8 mouse cellular contexts compared by ENCODE assay signal in the genomic region with DNA sequence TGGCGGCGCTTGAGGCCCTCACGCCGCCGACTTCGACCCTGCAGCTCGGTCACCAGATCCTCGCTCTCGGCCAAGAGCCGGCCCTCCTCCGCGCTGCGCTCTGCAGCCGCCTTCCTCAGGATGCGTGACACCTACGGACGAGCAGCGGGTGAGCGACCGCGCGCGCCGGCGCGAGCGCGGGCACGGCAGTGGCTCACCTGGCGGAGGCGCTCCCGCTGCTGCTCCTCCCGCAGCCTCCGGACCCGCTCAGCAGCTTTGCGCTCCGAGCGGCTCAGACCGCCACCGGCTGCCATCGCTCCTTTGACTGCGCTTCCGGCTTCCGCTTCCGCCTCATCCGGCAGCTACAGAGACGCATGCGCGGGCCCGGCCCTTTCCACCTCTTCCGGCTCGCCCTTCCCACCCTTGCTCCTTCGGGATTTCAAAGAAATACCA. TPM values are rescaled to one million over a fixed set of nuclear protein-coding genes. Genes with fewer than 3 reads are reported as not detected.
DNase-seq lines count a peak whose midpoint lies in the region; ATAC-seq lines count a peak whose summit lies in the region.

No protein-coding gene starts in this region.

- H3K4me2 ChIP-seq in hindbrain, embryonic 15.5 days = peak overlapping the region; percentile 96

- WGBS in hindbrain, embryonic 15.5 days = under 1% methylated on average over 49 of the region's 53 CpGs
- under 1% methylated on average over 48 of the region's 53 CpGs for WGBS in macrophage (ENCODE audit: missing documents)

- peak; percentile 88 for ATAC-seq in hindbrain, embryonic 15.5 days (ENCODE audit: low FRiP score, low read depth)

- no peaks in the 10 kb centered on the region for H3K27me3 ChIP-seq in hindbrain, embryonic 15.5 days

- peak overlapping the region; percentile 86 for H3K9ac ChIP-seq in hindbrain, embryonic 15.5 days

- H3K9me3 ChIP-seq in hindbrain, embryonic 15.5 days = no peaks in the 10 kb centered on the region

- peak; percentile 94 for DNase-seq in ZHBTc4 (ENCODE audit: low read depth, low spot score)
- peak; percentile 84 to 87 for DNase-seq in cerebellum, postnatal 36 days
- peak; percentile 84 to 88 for DNase-seq in frontal cortex, postnatal 36 days (ENCODE audit: low spot score in 2 of 2)
- peak; percentile 84 to 89 for DNase-seq in left cerebral cortex, adult 18-20 months (ENCODE audit: low spot score in 2 of 2)
- DNase-seq in right cerebral cortex, postnatal 14 days = peak; percentile 85
- peak; percentile 87 for DNase-seq in urinary bladder, postnatal 25 days (ENCODE audit: low spot score)

- peak overlapping the region; percentile 86 for H3K27ac ChIP-seq in hindbrain, embryonic 15.5 days (replicated peaks)
- peak overlapping the region; percentile 99 for H3K27ac ChIP-seq in macrophage

- H3K4me3 ChIP-seq in hindbrain, embryonic 15.5 days = peak overlapping the region; percentile 95
- peak overlapping the region; percentile 36 for H3K4me3 ChIP-seq in macrophage (ENCODE audit: inconsistent target)

- H3K36me3 ChIP-seq in hindbrain, embryonic 15.5 days = peaks cover 40% of the 10 kb centered on the region
- H3K36me3 ChIP-seq in macrophage (ENCODE audit: inconsistent target) = peaks cover 41% of the 10 kb centered on the region

- H3K4me1 ChIP-seq in hindbrain, embryonic 15.5 days (replicated peaks) = peaks cover 29% of the 10 kb centered on the region

- peaks cover 85% of the 10 kb centered on the region for H3K79me2 ChIP-seq in macrophage (ENCODE audit: inconsistent target)

RNA-seq across cellular contexts. Expression of a gene that starts 0.3 kb away (rescaled TPM):
- 43.4 and 45.6 TPM in 2 replicates for polyA plus RNA-seq in hindbrain, embryonic 15.5 days (2015; fragmentation: Nextera tagmentation; extraction: Ambion mirVana)
- 10 to 100 TPM; 34.9 to 38.6 TPM for total RNA-seq in left cerebral cortex, adult 18-20 months (2021)
- total RNA-seq in macrophage (2018; cell fraction: chromatin; rRNA removed) = 100 to 1,000 TPM; 131 to 498 (median 330) TPM
- 10 to 100 TPM; 27.1 to 83.0 (median 62.4) TPM for total RNA-seq in macrophage (2018; cell fraction: cytosol; rRNA removed)
- 100 to 1,000 TPM in 25 of 26 experiments, 10 to 100 TPM in 1; 90.8 to 277 (median 168) TPM for total RNA-seq in macrophage (2018; cell fraction: nucleus; rRNA removed)
- polyA plus RNA-seq in macrophage (2018) = 37.3 to 77.5 TPM (median 50.4 TPM) in 3 replicates

RNA-seq across cellular contexts. Expression of a gene that starts 7.0 kb away (rescaled TPM):
- polyA plus RNA-seq in hindbrain, embryonic 15.5 days (2015; fragmentation: Nextera tagmentation; extraction: Ambion mirVana) = 213 and 226 TPM in 2 replicates
- 100 to 1,000 TPM; 124 to 136 TPM for total RNA-seq in left cerebral cortex, adult 18-20 months (2021)
- total RNA-seq in macrophage (2018; cell fraction: chromatin; rRNA removed) = 100 to 1,000 TPM; 136 to 537 (median 250) TPM
- 10 to 100 TPM; 15.5 to 47.5 (median 25.2) TPM for total RNA-seq in macrophage (2018; cell fraction: cytosol; rRNA removed)
- 100 to 1,000 TPM in 23 of 26 experiments, 10 to 100 TPM in 3; 67.5 to 355 (median 144) TPM for total RNA-seq in macrophage (2018; cell fraction: nucleus; rRNA removed)
- polyA plus RNA-seq in macrophage (2018) = 23.8 to 69.4 TPM (median 36.2 TPM) in 3 replicates

RNA-seq across cellular contexts. Expression of a gene that starts 8.7 kb away (rescaled TPM):
- polyA plus RNA-seq in hindbrain, embryonic 15.5 days (2015; fragmentation: Nextera tagmentation; extraction: Ambion mirVana) = 42.5 and 42.7 TPM in 2 replicates
- total RNA-seq in left cerebral cortex, adult 18-20 months (2021) = 10 to 100 TPM; 86.8 to 94.3 TPM
- total RNA-seq in macrophage (2018; cell fraction: chromatin; rRNA removed) = 100 to 1,000 TPM; 127 to 265 (median 218) TPM
- total RNA-seq in macrophage (2018; cell fraction: cytosol; rRNA removed) = 10 to 100 TPM; 29.7 to 53.1 (median 42.5) TPM
- 100 to 1,000 TPM; 103 to 262 (median 141) TPM for total RNA-seq in macrophage (2018; cell fraction: nucleus; rRNA removed)
- 18.1 to 68.2 TPM (median 39.6 TPM) in 3 replicates for polyA plus RNA-seq in macrophage (2018)

RNA-seq across cellular contexts. Expression of a gene that starts 16.4 kb away (rescaled TPM):
- polyA plus RNA-seq in hindbrain, embryonic 15.5 days (2015; fragmentation: Nextera tagmentation; extraction: Ambion mirVana) = 0.71 and 1.1 TPM in 2 replicates
- total RNA-seq in left cerebral cortex, adult 18-20 months (2021) = 1 to 10 TPM in 1 of 2 experiments, not detected in 1; 1.3 TPM
- 1 to 10 TPM in 2 of 26 experiments, not detected in 24; 2.0 to 2.4 TPM for total RNA-seq in macrophage (2018; cell fraction: chromatin; rRNA removed)
- not detected for total RNA-seq in macrophage (2018; cell fraction: cytosol; rRNA removed)
- total RNA-seq in macrophage (2018; cell fraction: nucleus; rRNA removed) = not detected
- not detected in 3 replicates for polyA plus RNA-seq in macrophage (2018)

RNA-seq across cellular contexts. Expression of a gene that starts 18.9 kb away (rescaled TPM):
- polyA plus RNA-seq in hindbrain, embryonic 15.5 days (2015; fragmentation: Nextera tagmentation; extraction: Ambion mirVana) = 19.0 and 21.3 TPM in 2 replicates
- total RNA-seq in left cerebral cortex, adult 18-20 months (2021) = 1 to 10 TPM; 1.0 to 1.6 TPM
- 1 to 10 TPM in 1 of 26 experiments, under 1 TPM in 1, not detected in 24; 0.36 to 6.1 TPM for total RNA-seq in macrophage (2018; cell fraction: chromatin; rRNA removed)
- total RNA-seq in macrophage (2018; cell fraction: cytosol; rRNA removed) = under 1 TPM in 11 of 26 experiments, not detected in 15; 0.08 to 0.61 (median 0.15) TPM
- total RNA-seq in macrophage (2018; cell fraction: nucleus; rRNA removed) = under 1 TPM in 2 of 26 experiments, not detected in 24; 0.40 to 0.50 TPM
- not detected in 3 replicates for polyA plus RNA-seq in macrophage (2018)

Comparison
In these comparisons a context has a peak if more than half of its experiments do, and no peak if none do; other contexts are left out.
1. Peak in every context shown above with its lines: DNase-seq, ATAC-seq, H3K4me3 ChIP-seq and H3K27ac ChIP-seq.